Mouse (Mus musculus) spleen, postnatal 4 days (tissue): ENCODE data around the gene Ankrd52.

Experiments used
- DNase-seq, 2 experiments: peaks; one replicate each; pipeline ENCODE4 v3.0.0; 2022; ENCODE audit warnings: low spot score in 2 of 2

Gene Ankrd52

DNA sequence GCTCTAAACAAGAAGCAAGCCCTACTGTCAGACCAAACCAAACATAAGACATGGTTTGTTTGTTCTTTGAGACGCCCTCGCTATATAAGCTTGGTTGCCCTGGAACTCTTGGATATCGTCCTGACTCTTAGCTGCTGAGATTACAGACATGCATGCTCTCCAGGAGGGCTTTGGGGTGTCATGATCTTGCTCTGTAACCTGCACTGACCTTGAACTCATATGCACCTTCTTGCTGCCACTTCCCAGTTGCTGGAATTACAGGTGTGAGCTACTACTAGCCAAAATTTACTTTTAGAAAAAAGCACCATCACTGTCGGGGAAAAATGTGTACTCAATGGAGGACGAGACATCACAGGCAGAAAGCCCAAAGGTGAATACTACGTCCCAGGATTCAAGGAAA lies 7.3 kb upstream of the Ankrd52 start:
- no peak for DNase-seq

DNA sequence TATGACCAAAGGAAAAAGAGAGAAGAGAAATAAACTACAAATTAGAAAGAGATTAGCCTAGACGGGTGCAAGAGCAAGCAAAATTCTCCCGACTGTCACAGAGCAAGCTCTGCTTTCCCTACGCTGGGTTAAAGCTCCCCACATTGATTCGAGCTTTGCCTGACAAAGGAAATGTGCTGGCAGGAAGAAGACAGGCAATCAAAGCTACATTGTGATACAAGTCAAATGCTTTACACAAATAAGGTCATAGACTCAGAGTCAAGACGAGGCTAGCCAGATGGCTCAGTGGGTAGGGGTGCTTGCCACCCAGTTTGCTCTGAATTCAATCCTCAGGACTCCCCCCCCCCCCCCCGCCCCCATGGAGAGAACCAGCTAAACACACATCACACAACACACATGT lies 6.9 kb upstream of the Ankrd52 start:
- DNase-seq: no peak

DNA sequence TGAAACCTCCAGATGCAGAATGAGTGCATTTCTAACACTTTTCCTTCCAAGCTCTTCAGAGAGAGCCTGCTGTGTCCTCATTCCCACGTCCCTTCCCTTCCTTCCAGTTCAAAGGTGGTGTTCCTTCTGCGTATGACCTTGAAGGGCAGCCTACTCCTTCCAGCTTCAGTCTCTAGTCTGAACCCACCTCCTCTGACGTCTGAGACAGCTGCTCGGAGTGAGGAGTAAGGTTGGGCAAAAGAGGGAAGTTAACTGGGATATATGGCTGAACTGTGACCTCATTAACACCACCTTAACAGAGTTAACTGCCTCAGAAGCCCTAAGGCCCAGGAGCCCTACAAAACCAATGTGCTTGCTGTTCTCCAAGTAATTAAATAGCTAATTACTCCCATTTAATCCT lies 6.3 kb upstream of the Ankrd52 start:
- no peak for DNase-seq

DNA sequence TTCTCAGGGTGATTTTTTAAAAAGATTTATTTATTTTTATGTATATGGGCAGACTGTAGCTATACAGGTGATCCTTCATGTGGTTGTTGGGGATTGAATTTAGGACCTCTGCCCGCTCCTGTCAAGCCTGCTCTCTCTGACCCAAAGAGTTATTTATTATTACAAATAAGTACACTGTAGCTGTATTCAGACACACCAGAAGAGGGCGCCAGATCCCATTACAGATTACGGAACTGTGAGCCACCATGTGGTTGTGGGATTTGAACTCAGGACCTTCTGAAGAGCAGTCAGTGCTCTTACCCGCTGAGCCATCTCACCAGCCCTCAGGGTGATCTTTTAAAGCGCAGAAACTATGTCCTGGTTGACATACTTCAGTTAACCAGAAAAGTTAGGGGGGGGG lies 4.8 kb upstream of the Ankrd52 start:
- no peak for DNase-seq

DNA sequence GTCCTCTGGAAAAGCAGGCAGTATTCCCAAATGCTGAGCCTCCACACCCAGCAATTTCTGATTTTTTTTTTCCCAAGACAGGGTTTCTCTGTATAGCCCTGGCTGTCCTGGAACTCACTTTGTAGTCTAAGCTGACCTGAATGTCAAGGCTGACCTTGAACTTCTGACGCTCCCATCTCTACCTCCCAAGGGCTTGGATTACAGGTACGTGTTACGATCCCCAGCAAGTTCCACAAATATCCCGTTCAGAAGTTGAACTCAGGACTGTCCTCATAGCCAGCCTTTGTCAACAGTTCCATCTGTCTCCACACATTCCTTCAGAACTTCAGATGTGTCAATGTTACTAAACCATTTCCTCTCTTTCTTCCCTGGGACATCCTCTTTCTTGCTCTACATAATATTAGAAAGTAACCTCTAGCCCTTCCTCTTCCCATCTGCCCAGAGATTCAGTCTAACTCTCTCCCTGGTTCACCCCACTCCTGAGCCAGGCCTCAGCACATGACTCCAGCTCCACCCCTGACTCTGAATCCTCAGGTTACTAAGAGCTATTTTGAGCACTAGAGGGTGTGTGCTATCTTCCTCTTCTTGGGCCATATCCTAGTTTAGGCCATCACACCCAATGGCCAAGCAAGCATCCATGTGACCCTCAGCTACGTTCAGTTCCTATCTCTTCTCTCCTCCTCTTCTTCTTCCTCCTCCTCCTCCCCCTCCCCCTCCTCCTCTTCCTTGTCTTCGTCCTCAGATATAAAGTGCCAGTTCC lies 3.7 kb upstream of the Ankrd52 start:
- DNase-seq: no peak

DNA sequence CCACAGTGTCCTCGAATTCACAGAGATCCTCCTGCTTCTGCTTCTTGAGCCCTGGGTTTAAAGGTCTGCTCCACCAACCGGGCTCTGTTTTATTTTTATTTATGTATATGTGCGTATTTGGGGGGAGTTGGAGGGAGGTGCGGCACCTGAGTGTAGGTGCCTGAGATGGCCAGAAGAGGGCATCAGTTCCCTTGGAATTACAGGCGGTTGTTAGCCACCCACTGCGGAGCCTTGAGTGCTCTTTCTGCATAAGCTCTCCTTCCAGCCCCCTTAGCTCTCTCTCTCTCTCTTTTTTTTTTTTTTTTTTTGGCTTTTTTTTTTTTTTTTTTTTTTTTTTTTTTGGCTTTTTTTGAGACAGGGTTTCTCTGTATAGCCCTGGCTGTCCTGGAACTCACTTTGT lies 2.5 kb upstream of the Ankrd52 start:
- no peak for DNase-seq

DNA sequence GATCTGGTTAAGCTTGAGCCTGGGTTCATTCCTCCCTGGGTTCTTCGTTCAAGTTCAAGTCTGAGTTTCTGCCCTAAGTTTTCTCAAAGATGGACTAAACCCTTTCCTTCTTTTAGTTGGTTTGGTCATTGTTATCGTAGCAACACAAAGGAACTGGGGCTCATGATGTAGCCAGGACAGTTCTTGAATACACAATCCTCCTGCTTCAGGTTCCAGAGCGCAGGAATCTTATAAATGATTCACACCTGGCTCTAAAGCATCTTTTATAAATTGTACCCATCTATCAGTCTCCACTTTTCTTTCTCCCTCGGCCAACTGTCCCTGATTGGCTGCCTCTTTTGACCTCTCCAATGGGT lies 838 bp upstream of the Ankrd52 start:
- no peak for DNase-seq

DNA sequence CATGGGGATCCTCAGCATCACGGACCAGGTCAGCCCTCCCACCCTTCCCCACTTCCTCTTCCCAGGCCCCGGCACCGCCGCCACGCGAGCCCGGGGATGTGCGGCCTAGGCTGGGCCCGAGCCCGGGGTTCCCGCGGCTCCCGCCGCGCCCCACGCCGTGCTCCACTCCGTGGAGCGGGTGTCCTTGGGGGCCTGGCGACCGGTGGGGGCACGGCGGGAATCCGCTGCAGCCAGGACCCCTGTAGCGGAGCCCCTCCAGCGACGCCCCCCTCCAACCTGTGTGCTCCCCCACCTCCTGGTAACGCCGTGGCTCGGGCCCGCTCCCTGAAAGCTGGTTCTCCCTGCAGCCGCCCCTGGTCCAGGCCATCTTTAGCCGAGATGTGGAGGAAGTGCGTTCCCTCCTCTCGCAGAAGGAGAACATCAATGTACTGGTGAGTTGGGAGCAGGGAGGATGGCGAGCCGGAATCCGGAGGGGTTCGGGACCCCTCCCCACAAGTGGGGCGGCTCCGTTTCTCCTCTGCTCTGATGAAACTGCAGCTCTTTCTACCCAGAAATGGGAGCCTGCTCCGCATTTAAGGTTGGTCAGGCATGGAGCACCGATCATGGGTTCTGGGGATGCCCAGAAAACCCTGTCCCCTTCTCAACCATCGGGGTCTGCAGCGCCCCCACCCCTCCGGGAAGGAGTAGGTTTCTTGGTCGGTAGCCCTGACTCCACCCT lies 466 bp downstream of the Ankrd52 start:
- peak in 1 of 2 experiments; percentile 54 for DNase-seq

DNA sequence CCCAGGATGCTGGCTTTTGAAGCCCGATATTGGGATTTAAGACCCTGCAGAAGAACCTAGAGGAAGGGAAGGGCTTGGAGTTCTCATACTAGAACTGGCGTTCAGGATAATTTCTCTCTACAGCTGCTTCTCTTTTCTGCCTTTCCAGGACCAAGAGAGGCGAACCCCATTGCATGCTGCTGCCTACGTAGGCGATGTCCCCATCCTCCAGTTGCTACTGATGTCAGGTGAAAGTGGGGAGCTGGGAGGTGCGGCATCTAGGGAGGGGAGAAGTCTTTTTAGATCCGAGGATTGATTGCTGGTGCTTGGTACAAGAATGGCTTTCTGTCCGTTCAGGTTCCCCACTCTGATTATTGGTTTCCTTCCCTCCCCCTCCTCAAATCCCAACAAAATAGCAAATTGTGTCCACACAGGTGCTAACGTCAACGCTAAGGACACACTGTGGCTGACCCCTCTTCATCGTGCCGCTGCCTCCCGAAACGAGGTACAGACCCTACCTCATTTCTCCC lies 1.1 kb downstream of the Ankrd52 start:
- DNase-seq: no peak

DNA sequence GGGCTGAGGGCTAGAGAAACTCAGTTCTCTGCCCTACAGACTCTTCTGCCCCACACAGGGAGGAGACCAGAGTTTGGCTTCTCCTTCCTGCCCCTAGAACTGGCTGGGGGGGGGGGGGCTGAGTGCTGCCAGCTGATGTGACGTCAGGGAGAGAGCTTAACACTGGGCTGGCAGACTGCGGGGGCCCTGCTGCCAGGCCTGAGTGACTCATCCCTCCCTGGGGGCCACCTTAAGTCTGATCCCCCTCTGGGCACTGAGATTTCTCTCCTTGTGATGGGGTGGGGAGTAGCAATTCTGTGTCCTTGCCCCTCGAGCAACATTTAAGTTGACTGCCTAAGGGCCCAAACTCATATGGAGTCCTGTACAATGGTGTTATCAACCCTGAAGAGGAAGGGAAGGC lies 1.5 kb downstream of the Ankrd52 start:
- DNase-seq: peak in 1 of 2 experiments; percentile 59

DNA sequence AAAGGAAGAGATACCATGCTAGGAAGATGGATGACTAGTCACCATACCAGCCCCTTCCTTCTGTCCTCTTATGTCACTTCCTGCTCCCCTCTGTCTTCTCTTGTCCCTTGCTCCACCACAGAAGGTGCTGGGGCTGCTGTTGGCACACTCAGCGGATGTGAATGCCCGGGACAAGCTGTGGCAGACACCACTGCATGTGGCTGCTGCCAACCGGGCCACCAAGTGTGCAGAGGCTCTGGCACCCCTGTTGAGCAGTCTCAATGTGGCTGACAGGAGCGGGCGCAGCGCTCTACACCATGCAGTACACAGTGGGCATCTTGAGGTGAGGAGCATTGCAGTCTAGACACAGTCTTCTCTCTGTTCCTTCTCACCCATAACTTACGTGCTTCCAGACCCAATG lies 2.3 kb downstream of the Ankrd52 start:
- peak in 1 of 2 experiments; percentile 59 for DNase-seq

DNA sequence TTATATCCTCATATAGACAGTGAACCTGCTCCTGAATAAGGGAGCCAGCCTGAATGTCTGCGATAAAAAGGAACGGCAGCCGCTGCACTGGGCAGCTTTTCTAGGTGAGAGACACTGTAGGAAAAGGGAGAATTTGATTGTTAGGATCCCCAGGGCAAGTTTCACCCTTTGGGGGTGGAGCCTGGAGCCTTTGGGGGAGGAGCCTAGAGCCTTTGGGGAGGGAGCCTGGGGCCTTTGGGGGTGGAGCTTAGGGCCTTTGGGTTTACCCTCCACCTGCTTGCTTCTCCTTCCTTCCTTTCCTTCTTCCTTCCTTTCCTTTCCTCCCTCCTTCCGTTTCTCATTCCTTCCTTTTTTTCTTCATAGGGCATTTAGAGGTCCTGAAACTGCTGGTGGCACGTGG lies 3.6 kb downstream of the Ankrd52 start:
- DNase-seq: peak in 1 of 2 experiments; percentile 64

DNA sequence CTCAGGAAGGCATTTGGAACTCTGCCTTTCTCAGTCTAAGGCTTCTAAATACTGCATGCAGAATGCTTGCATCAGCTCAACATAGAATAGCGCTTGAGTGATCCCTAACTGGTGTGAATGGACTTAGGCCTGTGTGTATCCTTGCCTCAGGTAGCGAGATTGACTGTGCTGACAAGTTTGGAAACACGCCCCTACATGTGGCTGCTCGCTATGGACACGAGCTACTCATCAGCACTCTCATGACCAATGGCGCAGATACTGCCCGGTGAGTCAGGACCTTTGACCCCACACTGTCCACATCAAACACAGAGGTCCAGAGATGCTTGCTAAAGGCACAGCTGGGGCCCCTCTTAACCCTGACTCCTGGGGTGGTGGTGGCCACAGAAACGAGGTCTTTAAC lies 5.6 kb downstream of the Ankrd52 start:
- no peak for DNase-seq

DNA sequence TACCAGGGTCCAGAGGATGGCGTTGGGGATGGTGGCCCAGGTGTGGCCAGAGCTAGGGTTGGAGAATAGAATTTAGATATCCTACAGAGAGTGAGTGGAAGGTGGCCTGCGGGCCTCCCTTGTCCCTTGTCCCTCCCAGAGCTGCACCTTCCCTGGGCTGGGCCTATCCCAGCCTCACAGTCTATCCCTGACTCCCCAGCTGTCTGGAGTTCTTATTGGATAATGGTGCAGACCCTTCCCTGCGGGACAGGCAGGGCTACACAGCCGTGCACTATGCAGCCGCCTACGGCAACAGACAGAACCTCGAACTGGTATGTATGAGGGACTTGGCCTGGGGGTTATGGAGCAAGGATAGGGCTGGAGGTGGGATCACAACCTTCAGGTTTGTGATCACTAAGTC lies 9.0 kb downstream of the Ankrd52 start:
- DNase-seq: no peak

DNA sequence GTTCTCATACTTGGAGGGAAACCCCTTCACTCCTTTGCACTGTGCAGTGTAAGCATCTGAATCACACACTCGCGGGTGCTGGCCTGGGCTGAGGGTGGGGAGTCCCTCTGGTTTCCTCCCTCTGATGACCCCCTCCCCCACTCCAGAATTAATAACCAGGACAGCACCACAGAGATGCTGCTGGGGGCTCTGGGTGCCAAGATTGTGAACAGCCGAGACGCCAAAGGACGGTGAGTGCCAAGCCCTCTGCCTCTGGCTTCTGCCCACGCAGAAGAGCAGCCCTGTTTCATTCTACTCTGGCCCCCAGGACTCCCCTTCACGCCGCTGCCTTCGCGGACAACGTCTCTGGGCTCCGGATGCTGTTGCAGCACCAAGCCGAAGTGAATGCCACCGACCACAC lies 12.0 kb downstream of the Ankrd52 start:
- no peak for DNase-seq

DNA sequence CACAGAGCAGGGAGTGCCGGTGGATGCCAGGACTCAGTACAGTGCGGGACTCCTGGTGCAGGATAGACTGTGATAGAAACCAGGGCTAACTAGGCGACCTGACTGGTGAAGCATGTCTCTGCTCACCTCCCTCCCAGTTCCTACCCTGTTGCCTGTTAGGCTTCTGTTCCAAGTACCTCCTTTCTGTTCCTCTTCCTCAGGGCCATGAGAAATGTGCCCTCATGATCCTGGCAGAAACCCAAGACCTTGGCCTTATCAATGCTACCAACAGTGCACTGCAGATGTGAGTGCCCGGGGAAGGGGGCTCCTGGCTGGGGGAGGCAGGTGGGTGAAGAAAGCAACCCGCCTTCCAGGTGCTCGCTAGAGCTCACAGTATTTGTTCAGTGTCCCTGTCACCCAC lies 12.7 kb downstream of the Ankrd52 start:
- no peak for DNase-seq

DNA sequence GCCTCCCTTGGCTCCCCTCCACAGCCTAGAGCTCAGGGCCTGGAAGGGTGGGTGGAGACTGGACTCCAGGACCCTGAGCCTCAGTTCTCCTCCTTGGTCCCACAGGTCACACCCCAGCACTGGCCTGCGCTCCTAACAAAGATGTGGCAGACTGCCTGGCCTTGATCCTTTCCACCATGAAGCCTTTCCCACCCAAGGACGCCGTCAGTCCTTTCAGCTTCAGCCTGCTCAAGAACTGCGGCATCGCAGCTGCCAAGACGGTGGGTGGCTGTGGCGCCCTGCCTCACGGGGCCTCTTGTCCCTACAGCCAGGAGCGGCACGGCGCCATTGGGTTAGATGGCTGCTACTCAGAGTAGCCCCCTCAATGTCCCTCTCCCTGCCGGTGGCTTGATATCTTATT lies 13.5 kb downstream of the Ankrd52 start:
- peak in 1 of 2 experiments; percentile 62 for DNase-seq

DNA sequence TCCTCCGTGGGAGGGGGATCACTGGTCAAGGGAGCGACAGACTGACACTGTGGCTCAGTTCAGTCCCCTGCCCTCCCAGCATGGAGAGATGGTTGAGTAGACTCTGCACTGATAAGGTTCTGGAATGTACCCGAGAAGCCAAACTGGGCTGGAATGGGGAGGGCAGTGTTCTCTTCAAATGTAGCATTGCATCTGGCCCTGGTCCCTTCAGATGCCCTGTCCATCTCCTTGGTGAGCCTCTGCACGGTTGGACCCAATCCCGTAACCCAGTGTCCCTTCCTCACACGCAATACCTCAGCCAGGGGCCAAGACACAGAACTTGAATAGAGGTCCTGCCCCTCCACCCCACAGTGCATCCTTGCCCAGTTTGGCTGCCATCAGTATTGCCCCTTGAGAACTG lies 14.9 kb downstream of the Ankrd52 start:
- DNase-seq: no peak

DNA sequence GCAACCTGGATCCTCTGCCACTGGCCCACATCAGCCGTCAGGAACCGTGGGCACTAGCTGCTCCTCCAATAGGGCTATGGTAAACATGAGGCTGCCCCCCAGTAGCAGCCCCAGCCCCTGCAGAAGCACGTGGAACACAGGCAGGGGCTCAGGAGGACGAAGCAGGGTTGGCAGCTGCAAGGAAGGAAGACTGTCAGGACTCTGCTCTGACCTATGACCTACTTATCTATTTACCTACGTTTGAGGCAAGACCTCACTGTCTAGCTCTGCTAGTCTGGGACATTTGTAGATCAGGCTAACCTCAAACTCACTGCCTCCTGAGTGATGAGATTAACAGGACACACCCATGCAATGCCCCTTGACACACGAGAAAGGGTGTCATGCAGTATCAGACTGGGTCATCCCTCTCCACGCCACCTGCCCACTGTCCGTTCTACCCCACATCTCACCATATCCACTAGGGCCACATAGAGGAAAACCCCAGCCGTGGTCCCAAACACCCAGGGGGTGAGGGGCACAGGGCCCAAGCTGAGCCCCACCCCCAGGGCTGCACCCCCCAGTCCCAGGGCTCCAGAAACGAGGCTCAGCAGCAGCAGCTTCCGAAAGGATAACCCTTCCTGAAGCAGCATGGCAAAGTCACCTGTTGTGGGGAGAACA lies 19.2 kb downstream of the Ankrd52 start:
- DNase-seq: peak in 1 of 2 experiments; percentile 57

DNA sequence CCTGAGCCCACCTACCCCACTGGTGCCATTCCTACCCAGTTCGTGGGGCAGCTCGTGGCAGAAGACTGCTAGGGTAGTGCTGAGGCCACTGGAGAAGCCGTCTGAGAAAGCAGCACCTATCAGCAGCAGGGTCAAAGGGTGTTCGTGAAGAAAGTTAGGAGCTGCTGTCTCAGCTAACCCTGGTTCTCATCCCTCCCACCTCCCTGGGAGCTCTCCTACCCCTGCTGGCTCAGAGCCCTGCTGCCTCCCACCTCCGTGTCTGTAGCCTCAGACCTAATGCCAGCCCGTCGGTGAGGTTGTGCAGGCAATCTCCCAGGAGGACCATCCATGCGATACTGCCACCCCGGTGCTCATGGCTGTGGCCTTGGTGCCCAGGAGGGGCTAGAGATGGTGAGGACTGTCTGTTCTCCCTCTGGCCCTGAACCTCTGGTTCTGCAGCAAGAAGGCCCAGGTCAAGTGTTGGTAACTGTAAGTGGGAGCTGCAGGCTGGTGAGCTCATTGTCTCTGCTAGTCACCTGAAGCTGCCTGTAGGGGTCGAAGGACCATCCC lies 19.9 kb downstream of the Ankrd52 start:
- peak in 1 of 2 experiments; percentile 57 for DNase-seq

DNA sequence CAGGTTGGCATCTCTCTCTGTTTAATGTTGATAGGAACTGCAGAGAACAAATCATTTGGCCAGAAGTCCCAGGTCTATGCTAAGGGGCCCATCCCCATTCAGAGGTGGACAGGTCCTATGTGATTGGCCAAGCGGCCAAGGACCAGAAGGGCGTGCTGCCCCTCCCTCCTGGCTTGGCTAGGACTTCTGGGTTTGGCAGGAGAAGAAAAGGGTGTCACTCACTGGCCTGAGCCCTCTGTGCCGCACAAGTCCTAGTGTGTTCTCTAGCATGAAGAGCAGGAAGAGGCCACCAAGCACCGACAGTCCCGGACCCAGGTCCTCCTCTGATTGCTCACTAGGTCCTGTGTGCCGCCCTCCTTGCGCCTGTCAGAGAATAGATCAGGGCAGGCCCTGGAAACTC lies 20.6 kb downstream of the Ankrd52 start:
- DNase-seq: no peak

DNA sequence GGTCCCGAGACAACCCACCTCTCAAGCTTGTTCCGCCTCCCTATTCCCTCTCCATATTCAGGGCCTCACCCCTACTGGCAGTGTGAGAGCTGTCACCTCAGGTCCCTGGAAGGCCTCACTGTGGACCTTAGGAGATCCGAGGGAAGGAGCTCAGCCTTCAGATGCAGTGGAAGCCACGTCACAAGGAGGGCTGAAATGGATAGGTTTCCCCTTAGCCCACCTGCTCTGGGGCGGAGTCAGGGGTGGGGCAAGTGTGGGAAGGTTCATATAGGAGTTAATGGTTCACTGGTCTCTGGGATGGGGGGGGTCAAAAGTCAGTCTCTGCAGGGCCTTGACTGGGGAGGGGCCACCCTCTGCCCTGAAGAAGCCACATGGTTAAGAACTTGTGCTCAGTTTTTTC lies 23.4 kb downstream of the Ankrd52 start:
- DNase-seq: no peak

DNA sequence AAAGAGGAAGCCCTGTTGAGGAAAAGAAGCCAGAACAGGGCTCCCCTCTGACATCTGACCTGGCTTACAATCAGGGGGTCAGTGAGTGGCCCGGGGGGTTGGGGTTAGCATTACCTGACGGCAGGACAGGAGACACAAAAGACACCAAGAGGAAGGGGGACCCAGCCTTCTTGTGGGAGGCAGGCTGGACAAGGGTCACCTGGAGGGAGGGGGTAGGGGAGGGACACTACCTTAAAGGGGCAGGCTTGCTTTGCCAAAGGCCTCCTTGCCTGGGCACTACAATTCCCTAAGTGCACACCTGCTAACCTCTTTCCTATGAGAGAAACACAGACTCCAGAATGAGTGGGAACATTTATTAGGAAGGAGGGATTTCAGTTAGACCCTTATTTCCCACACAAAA lies 24.1 kb downstream of the Ankrd52 start, which contains the start of gene Slc39a5:
Gene Slc39a5, minus strand, starts transcription at position 174 of the 400 bp plus-strand sequence.
- no peak for DNase-seq
